Mouse (Mus musculus): ENCODE data around the gene Tanc2. TPM values are rescaled to one million over a fixed set of nuclear protein-coding genes. Genes with fewer than 3 reads are reported as not detected.

The Tanc2 gene
- total RNA-seq, 2 experiments from 2014 or later = 164 to 177 TPM

DNA sequence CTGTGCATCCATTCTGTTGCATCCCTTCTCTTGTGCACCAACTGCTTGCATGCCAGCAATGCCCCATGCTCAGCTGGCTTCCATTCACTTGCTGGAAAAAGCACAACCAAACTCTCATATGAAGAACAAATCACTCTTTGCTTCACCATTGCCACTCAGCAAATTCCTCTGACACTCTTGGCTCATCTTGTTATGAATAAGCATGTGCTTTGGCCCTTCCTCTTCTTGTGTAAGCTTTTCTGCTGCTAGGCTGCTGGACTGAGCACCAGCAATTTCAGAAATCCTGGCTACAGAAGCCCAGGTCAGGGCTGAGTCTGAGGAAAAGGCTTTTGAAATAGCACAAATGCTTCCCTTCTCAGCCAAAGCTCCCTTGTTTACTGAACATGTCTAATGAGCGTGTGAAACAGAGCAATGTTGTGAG lies 22.6 kb upstream of the Tanc2 start:
- Histone ChIP-seq H3K4me3 (no peak overlapping the region), H3K27ac (peak overlapping the region; percentile 72; the same call in 1 of the 2 replicates)
- TF ChIP-seq CTCF (conservative IDR thresholded peaks at IDR 0.05) = no peak
- DNase-seq (ENCODE audit: low spot score in 2 of 2) = peak in 1 of 2 experiments; percentile 10

GRCm38 (mm10) chr11:105571996-105572395 lies 17.8 kb upstream of the Tanc2 start:
- Histone ChIP-seq H3K4me3 (no peak overlapping the region), H3K27ac (no peak overlapping the region)
- DNase-seq (ENCODE audit: low spot score in 2 of 2) = no peak
- TF ChIP-seq CTCF (conservative IDR thresholded peaks at IDR 0.05) = no peak

DNA sequence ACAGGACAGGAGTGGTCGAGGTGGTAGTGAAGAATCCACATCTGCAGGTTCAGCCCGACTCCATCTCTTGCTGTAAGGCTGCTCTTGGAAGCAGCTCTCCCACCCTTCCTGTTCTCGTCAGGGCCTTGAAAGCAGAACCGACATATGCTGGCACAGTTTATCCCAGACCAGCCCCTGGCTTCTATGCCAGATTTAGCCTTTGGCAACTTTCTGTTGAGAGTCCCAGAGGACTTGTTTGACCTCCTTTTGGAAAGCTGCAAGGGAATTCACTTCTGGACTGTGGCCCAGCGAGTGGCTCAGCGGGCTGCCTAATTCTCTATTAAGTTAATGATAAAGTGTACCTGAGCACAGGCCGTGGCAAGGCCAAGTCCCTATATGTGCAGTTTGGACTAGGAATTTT lies 15.5 kb upstream of the Tanc2 start:
- no peak for TF ChIP-seq CTCF (conservative IDR thresholded peaks at IDR 0.05)
- no peak for DNase-seq (ENCODE audit: low spot score in 2 of 2)
- Histone ChIP-seq H3K4me3 (no peak overlapping the region), H3K27ac (no peak overlapping the region)

- Histone ChIP-seq H3K27ac (no peak overlapping the region), H3K4me3 (no peak overlapping the region)
- TF ChIP-seq CTCF (conservative IDR thresholded peaks at IDR 0.05) = no peak
- DNase-seq (ENCODE audit: low spot score in 2 of 2) = no peak
Measured at GRCm38 (mm10) chr11:105577211-105577610, 12.6 kb upstream of the Tanc2 start.

- TF ChIP-seq CTCF (conservative IDR thresholded peaks at IDR 0.05) = no peak
Measured at GRCm38 (mm10) chr11:105582020-105582419, 7.8 kb upstream of the Tanc2 start.

DNA sequence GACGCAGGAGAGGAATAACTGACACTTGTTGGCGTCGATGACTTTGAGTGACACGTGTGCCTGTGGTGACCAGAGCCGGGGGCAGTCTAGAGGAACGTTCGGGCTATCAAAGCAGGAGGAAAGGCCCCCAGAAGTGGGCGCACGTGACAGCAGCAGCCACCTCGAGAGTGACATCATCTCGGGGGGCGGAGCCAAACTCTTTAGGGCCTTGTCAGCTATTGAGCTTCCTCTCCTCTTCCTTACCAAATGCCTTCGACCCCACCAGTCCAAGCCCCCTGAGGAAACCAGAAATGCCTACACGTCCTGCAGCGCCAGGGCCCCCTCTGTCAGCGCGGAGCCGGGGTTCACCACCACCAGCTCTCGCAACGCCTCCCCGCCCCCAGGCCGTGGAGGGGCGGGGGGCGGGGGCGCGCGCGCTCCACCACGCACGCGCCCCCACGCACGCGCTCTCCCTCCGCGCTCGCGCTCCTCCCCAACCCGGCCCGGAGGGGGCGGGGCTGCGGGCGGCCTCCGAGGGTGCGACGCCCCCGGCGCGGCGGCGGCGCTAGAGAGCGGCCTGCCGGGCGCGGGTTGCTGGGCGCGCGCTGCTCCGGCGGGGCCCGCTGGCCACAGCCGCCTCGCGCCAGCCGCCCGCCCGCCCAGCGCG lies 432 bp upstream of the Tanc2 start:
- peak overlapping the region; percentile 81 for H3K4me3 ChIP-seq
- H3K27ac ChIP-seq = peak overlapping the region; percentile 99
- peak; percentile 86 to 90 for DNase-seq (ENCODE audit: low spot score in 2 of 2)
- 0 out of 2 replicates have a peak, but pooled peaks have one; percentile 5 for TF ChIP-seq CTCF (conservative IDR thresholded peaks at IDR 0.05)

More at GRCm38 (mm10) chr11:105582020-105582419, 7.8 kb upstream of the Tanc2 start:
- Histone ChIP-seq H3K27ac (no peak overlapping the region), H3K4me3 (no peak overlapping the region)
- DNase-seq (ENCODE audit: low spot score in 2 of 2) = no peak

DNA sequence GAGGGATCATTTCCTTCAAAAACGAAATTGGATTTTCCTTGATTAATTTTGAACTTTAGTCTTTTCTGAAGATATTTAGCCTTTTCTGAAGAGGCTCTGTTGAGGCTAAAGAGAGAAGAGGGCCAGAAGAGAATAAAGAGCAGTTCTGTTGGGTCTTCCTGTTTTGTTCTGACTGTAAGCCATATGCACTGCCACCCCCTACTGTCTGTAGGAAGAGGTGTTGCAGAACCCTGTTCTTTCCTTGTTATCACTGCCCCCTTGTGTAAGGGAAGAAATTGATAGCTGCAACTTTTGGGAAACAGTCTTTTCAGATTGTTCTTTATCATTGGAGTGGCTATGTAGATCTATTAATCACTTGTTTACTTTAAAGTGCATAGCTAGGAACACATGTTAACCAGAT lies 2.1 kb downstream of the Tanc2 start:
- Histone ChIP-seq H3K4me3 (peak overlapping the region; percentile 87), H3K27ac (peak overlapping the region; percentile 97)
- peak; percentile 96 for TF ChIP-seq CTCF (conservative IDR thresholded peaks at IDR 0.05)
- DNase-seq (ENCODE audit: low spot score in 2 of 2) = peak; percentile 48 to 83

- no peak for TF ChIP-seq CTCF (conservative IDR thresholded peaks at IDR 0.05)
- no peak for DNase-seq (ENCODE audit: low spot score in 2 of 2)
- Histone ChIP-seq H3K27ac (no peak overlapping the region), H3K4me3 (no peak overlapping the region)
Measured at GRCm38 (mm10) chr11:105602177-105602576, 12.4 kb downstream of the Tanc2 start.

DNA sequence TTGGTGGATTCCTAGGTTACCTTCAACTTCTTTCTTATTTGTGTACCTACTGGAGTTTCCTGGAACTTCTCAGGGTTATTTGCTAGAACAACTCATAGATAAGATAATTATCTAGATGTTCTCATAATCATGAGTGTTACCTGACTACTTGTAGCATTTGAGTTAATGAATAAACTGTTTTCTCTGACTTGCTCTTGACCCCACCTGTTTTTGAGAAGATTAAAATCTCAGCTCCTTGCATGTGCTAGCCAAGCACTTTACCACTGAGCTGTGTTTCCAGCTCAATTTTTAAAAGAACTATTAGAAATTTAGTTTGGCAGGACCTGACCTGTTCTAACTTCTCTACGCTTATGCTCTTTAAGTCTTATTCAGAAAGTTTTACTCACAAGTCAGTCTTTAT lies 36.4 kb downstream of the Tanc2 start:
- no peak overlapping the region for H3K27ac ChIP-seq
- no peak for TF ChIP-seq CTCF (conservative IDR thresholded peaks at IDR 0.05)
- no peak for DNase-seq (ENCODE audit: low spot score in 2 of 2)
- no peak overlapping the region for H3K4me3 ChIP-seq

GRCm38 (mm10) chr11:105643995-105644394 lies 54.2 kb downstream of the Tanc2 start:
- peak; percentile 65 for TF ChIP-seq CTCF (conservative IDR thresholded peaks at IDR 0.05)
- Histone ChIP-seq H3K4me3 (no peak overlapping the region), H3K27ac (no peak overlapping the region)
- DNase-seq (ENCODE audit: low spot score in 2 of 2) = no peak

DNA sequence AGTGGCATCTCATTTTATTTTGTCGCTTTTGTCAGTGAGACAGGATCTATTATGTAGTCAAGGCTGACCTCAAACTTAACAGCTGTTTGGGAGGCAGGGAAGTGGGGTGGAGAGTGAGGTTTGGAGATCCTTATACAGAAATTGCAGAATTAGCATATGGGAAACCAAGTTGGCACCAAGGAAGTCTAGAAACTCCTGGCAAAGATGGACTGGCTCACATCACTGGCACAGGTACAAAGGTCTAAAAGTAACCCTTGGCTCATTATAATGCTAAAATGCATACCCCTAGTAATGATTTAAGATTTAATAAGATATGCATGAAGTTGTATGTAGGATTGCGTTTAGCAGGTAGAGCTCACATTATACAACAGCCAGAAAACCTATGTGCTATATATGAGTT lies 58.2 kb downstream of the Tanc2 start:
- no peak overlapping the region for H3K4me3 ChIP-seq

GRCm38 (mm10) chr11:105654616-105655015 lies 64.8 kb downstream of the Tanc2 start:
- Histone ChIP-seq H3K4me3 (no peak overlapping the region), H3K27ac (no peak overlapping the region)
- no peak for TF ChIP-seq CTCF (conservative IDR thresholded peaks at IDR 0.05)
- no peak for DNase-seq (ENCODE audit: low spot score in 2 of 2)

More for the DNA sequence above, 58.2 kb downstream of the Tanc2 start:
- no peak for DNase-seq (ENCODE audit: low spot score in 2 of 2)
- H3K27ac ChIP-seq = no peak overlapping the region
- TF ChIP-seq CTCF (conservative IDR thresholded peaks at IDR 0.05) = no peak

- no peak overlapping the region for H3K4me3 ChIP-seq
- no peak for TF ChIP-seq CTCF (conservative IDR thresholded peaks at IDR 0.05)
- H3K27ac ChIP-seq = peak overlapping the region; percentile 14; the same call in 1 of the 2 replicates
- no peak for DNase-seq (ENCODE audit: low spot score in 2 of 2)
Measured at GRCm38 (mm10) chr11:105655335-105655734, 65.5 kb downstream of the Tanc2 start.

- Histone ChIP-seq H3K27ac (no peak overlapping the region), H3K4me3 (no peak overlapping the region)
- TF ChIP-seq CTCF (conservative IDR thresholded peaks at IDR 0.05) = no peak
- DNase-seq (ENCODE audit: low spot score in 2 of 2) = no peak
Measured at GRCm38 (mm10) chr11:105667879-105668278, 78.1 kb downstream of the Tanc2 start.
